ENCODE assay signal across 8 mouse cellular contexts in genomic region chr3:51417135-51417458, GRCm38 (mm10). TPM values are rescaled to one million over a fixed set of nuclear protein-coding genes. Genes with fewer than 3 reads are reported as not detected.
A peak's percentile ranks its signal among the peaks of the same experiment; 100 is the strongest.
DNase-seq lines count a peak whose midpoint lies in the region; ATAC-seq and TF ChIP-seq lines count a peak whose summit lies in the region.

No protein-coding gene starts in this region.

- no peak for TF ChIP-seq CTCF in MEL (IDR thresholded peaks at IDR 0.05 in 2 of 3, conservative IDR thresholded peaks at IDR 0.05 in 1 of 3; ENCODE audit: control insufficient read depth in 1 of 3, insufficient read depth in 1 of 3, low read depth in 2 of 3, low read length in 3 of 3, poor library complexity in 1 of 3, severe bottlenecking in 1 of 3)

- H3K9me3 ChIP-seq in heart, embryonic 15.5 days (replicated peaks) = no peaks in the 10 kb centered on the region
- H3K9me3 ChIP-seq in MEL (replicated peaks; ENCODE audit: insufficient read depth, low read length) = no peaks in the 10 kb centered on the region
- H3K9me3 ChIP-seq in hindbrain, embryonic 12.5 days (replicated peaks) = no peaks in the 10 kb centered on the region
- H3K9me3 ChIP-seq in midbrain, embryonic 12.5 days = no peaks in the 10 kb centered on the region

- intact Hi-C loops in heart, postnatal 10 days (cut with DNase I) = no loop called here

- no peak for TF ChIP-seq RAD21 in MEL (IDR thresholded peaks at IDR 0.05; ENCODE audit: low read depth, low read length)

- TF ChIP-seq EP300 in MEL (IDR thresholded peaks at IDR 0.05; ENCODE audit: low read depth in 1 of 2, low read length in 2 of 2) = peak in 1 of 2 experiments; percentile 36; a peak in 2 of 4 replicates

- 8% methylated on average over 8 of the region's 8 CpGs for WGBS in heart, embryonic 15.5 days
- WGBS in hindbrain, embryonic 12.5 days = 8% methylated on average over 8 of the region's 8 CpGs
- 10% methylated on average over 8 of the region's 8 CpGs for WGBS in midbrain, embryonic 12.5 days

- peak overlapping the region; percentile 96 for H3K4me3 ChIP-seq in heart, embryonic 15.5 days
- H3K4me3 ChIP-seq in MEL (ENCODE audit: control insufficient read depth in 1 of 2, insufficient read depth in 1 of 2, low read depth in 2 of 2, low read length in 2 of 2) = peak overlapping the region; percentile 74 to 88
- peak overlapping the region; percentile 91 for H3K4me3 ChIP-seq in hindbrain, embryonic 12.5 days
- peak overlapping the region; percentile 100 for H3K4me3 ChIP-seq in midbrain, embryonic 12.5 days

- H3K27me3 ChIP-seq in heart, embryonic 15.5 days = no peaks in the 10 kb centered on the region
- H3K27me3 ChIP-seq in MEL (ENCODE audit: control insufficient read depth in 1 of 2, insufficient read depth in 2 of 2, low read length in 2 of 2) = no peaks in the 10 kb centered on the region
- no peaks in the 10 kb centered on the region for H3K27me3 ChIP-seq in hindbrain, embryonic 12.5 days
- no peaks in the 10 kb centered on the region for H3K27me3 ChIP-seq in midbrain, embryonic 12.5 days

- peak overlapping the region; percentile 97 for H3K9ac ChIP-seq in heart, embryonic 15.5 days
- peak overlapping the region; percentile 97 for H3K9ac ChIP-seq in MEL (ENCODE audit: control insufficient read depth, low read depth, low read length, poor library complexity, severe bottlenecking)
- H3K9ac ChIP-seq in hindbrain, embryonic 12.5 days = peak overlapping the region; percentile 99
- peak overlapping the region; percentile 98 for H3K9ac ChIP-seq in midbrain, embryonic 12.5 days (replicated peaks)

- no peaks in the 10 kb centered on the region for H3K36me3 ChIP-seq in heart, embryonic 15.5 days
- peaks cover 7 to 44% of the 10 kb centered on the region in 2 experiments for H3K36me3 ChIP-seq in MEL (ENCODE audit: control insufficient read depth in 1 of 2, insufficient read depth in 2 of 2, low read length in 2 of 2)
- no peaks in the 10 kb centered on the region for H3K36me3 ChIP-seq in hindbrain, embryonic 12.5 days
- H3K36me3 ChIP-seq in midbrain, embryonic 12.5 days = 0 out of 2 replicates have a peak, but pooled peaks cover 2% of the 10 kb centered on the region

- peaks cover 64% of the 10 kb centered on the region for H3K79me2 ChIP-seq in MEL (ENCODE audit: control insufficient read depth, insufficient read depth, low read length, poor library complexity)

- no peak for TF ChIP-seq POLR2A in MEL (IDR thresholded peaks at IDR 0.05; ENCODE audit: control insufficient read depth in 1 of 2, insufficient read depth in 1 of 2, low read depth in 1 of 2, low read length in 2 of 2, poor library complexity in 1 of 2)

- peaks cover 27% of the 10 kb centered on the region for H3K4me1 ChIP-seq in heart, embryonic 15.5 days (replicated peaks)
- peaks cover 16 to 25% of the 10 kb centered on the region in 2 experiments for H3K4me1 ChIP-seq in MEL (ENCODE audit: control insufficient read depth in 1 of 2, insufficient read depth in 2 of 2, low read length in 2 of 2)
- peaks cover 24% of the 10 kb centered on the region for H3K4me1 ChIP-seq in hindbrain, embryonic 12.5 days
- H3K4me1 ChIP-seq in midbrain, embryonic 12.5 days = peaks cover 23% of the 10 kb centered on the region

- no peak for ATAC-seq in heart, embryonic 15.5 days (replicated peaks; ENCODE audit: insufficient number of reproducible peaks, insufficient read depth, low FRiP score, low read depth)
- ATAC-seq in hindbrain, embryonic 12.5 days (ENCODE audit: low FRiP score) = no peak
- ATAC-seq in midbrain, embryonic 12.5 days (ENCODE audit: low FRiP score, low read depth) = no peak

- DNase-seq in heart, postnatal 10 days = no peak
- DNase-seq in MEL (ENCODE audit: low read depth, low spot score) = no peak
- DNase-seq in thymus, adult 18-20 months = no peak
- no peak for DNase-seq in thymus, postnatal 36 days
- DNase-seq in layer of hippocampus, postnatal 10 days (ENCODE audit: low spot score in 2 of 2) = no peak

- peak overlapping the region; percentile 68 for H3K4me2 ChIP-seq in heart, embryonic 15.5 days
- H3K4me2 ChIP-seq in hindbrain, embryonic 12.5 days (replicated peaks) = peak overlapping the region; percentile 86
- peak overlapping the region; percentile 80 for H3K4me2 ChIP-seq in midbrain, embryonic 12.5 days (replicated peaks)

- H3K27ac ChIP-seq in heart, embryonic 15.5 days = peak overlapping the region; percentile 95
- H3K27ac ChIP-seq in MEL (ENCODE audit: control insufficient read depth, low read depth, low read length) = peak overlapping the region; percentile 90
- H3K27ac ChIP-seq in hindbrain, embryonic 12.5 days = 0 out of 2 replicates have a peak overlapping the region, but pooled peaks have one; percentile 92
- H3K27ac ChIP-seq in midbrain, embryonic 12.5 days (replicated peaks) = peak overlapping the region; percentile 90; the same call in 1 of the 2 replicates

TF ChIP-seq in MEL, 35 proteins besides CTCF, POLR2A, EP300 and RAD21 (continues in another document):
- TF ChIP-seq POLR2AphosphoS2 (IDR thresholded peaks at IDR 0.05; ENCODE audit: low read length) = no peak
- no peak for TF ChIP-seq USF1 (IDR thresholded peaks at IDR 0.05; ENCODE audit: low read depth, low read length)
- peak; percentile 57 for TF ChIP-seq HCFC1 (IDR thresholded peaks at IDR 0.05; ENCODE audit: low read depth, low read length)
- TF ChIP-seq KAT2A (conservative IDR thresholded peaks at IDR 0.05; ENCODE audit: low read depth, low read length) = no peak
- TF ChIP-seq E2F4 (IDR thresholded peaks at IDR 0.05; ENCODE audit: borderline replicate concordance, low read depth, low read length) = no peak
- TF ChIP-seq RCOR1 (IDR thresholded peaks at IDR 0.05; ENCODE audit: low read depth, low read length) = peak; percentile 47; the same call in 1 of the 2 replicates
- TF ChIP-seq ZMIZ1 (IDR thresholded peaks at IDR 0.05; ENCODE audit: low read depth, low read length) = no peak
- TF ChIP-seq NELFE (IDR thresholded peaks at IDR 0.05; ENCODE audit: low read depth, low read length) = no peak
- no peak for TF ChIP-seq MAFK (IDR thresholded peaks at IDR 0.05; ENCODE audit: borderline replicate concordance, low read depth, low read length)
- TF ChIP-seq UBTF (IDR thresholded peaks at IDR 0.05; ENCODE audit: borderline replicate concordance, insufficient read depth, low read depth, low read length) = no peak
- no peak for TF ChIP-seq ZC3H11A (IDR thresholded peaks at IDR 0.05; ENCODE audit: low read depth, low read length)
- TF ChIP-seq USF2 (IDR thresholded peaks at IDR 0.05; ENCODE audit: borderline replicate concordance in 1 of 2, insufficient read depth in 1 of 2, low read depth in 1 of 2, low read length in 2 of 2) = no peak
- TF ChIP-seq ZKSCAN1 (IDR thresholded peaks at IDR 0.05; ENCODE audit: low read depth, low read length) = no peak
- no peak for TF ChIP-seq ELF1 (IDR thresholded peaks at IDR 0.05; ENCODE audit: low read depth, low read length)
- TF ChIP-seq ETS1 (IDR thresholded peaks at IDR 0.05; ENCODE audit: low read depth, low read length) = peak; percentile 91
- TF ChIP-seq BHLHE40 (IDR thresholded peaks at IDR 0.05; ENCODE audit: borderline replicate concordance, low read depth, low read length) = no peak
- TF ChIP-seq CHD1 (IDR thresholded peaks at IDR 0.05; ENCODE audit: low read depth, low read length) = no peak; the same call in 1 of the 2 replicates
- peak; percentile 50; the same call in 1 of the 2 replicates for TF ChIP-seq MXI1 (IDR thresholded peaks at IDR 0.05; ENCODE audit: low read depth, low read length)
- peak; percentile 52 for TF ChIP-seq MAZ (IDR thresholded peaks at IDR 0.05; ENCODE audit: low read depth, low read length)
- TF ChIP-seq ZNF384 (IDR thresholded peaks at IDR 0.05; ENCODE audit: low read depth, low read length) = 0 out of 2 replicates have a peak, but pooled peaks have one; percentile 4
- no peak for TF ChIP-seq MYB (IDR thresholded peaks at IDR 0.05; ENCODE audit: low read depth, low read length)
- TF ChIP-seq SIN3A (IDR thresholded peaks at IDR 0.05; ENCODE audit: low read length) = peak; percentile 86
- peak; percentile 70 for TF ChIP-seq GATA1 (IDR thresholded peaks at IDR 0.05; ENCODE audit: low read depth, low read length)
- 0 out of 2 replicates have a peak, but pooled peaks have one; percentile 0 for TF ChIP-seq TBP (IDR thresholded peaks at IDR 0.05; ENCODE audit: low read depth, low read length)

RNA-seq across cellular contexts. Expression of gene Naa15, which starts 2.1 kb away (rescaled TPM):
- polyA plus RNA-seq in heart, embryonic 15.5 days (2015; fragmentation: Nextera tagmentation; extraction: Ambion mirVana) = 36.5 and 42.5 TPM in 2 replicates
- 10 to 100 TPM; 48.4 to 48.6 TPM for total RNA-seq in heart, postnatal 10 days (2021)
- 36.6 and 43.4 TPM in 2 replicates for total RNA-seq in MEL (2012; rRNA removed)
- polyA plus RNA-seq in MEL (2012; ENCODE audit: insufficient read depth in 1 of 2, insufficient read length in 2 of 2, low read depth in 1 of 2, low replicate concordance in 2 of 2, missing spikeins in 1 of 2) = 100 to 1,000 TPM in 1 of 2 experiments, 10 to 100 TPM in 1; 61.6 to 558 TPM
- polyA plus RNA-seq in hindbrain, embryonic 12.5 days (2016; fragmentation: Nextera tagmentation; extraction: Ambion mirVana) = 68.1 and 69.0 TPM in 2 replicates
- polyA plus RNA-seq in midbrain, embryonic 12.5 days (2016; fragmentation: Nextera tagmentation; extraction: Ambion mirVana) = 70.7 and 75.8 TPM in 2 replicates
- 10 to 100 TPM; 47.1 to 49.9 TPM for total RNA-seq in layer of hippocampus, postnatal 10 days (2021)

RNA-seq across cellular contexts. Expression of gene Ndufc1, which starts 8.3 kb away (rescaled TPM):
- 1,150 and 1,902 TPM in 2 replicates for polyA plus RNA-seq in heart, embryonic 15.5 days (2015; fragmentation: Nextera tagmentation; extraction: Ambion mirVana)
- 1,000 to 10,000 TPM; 1,294 to 1,362 TPM for total RNA-seq in heart, postnatal 10 days (2021)
- total RNA-seq in MEL (2012; rRNA removed) = 207 and 214 TPM in 2 replicates
- polyA plus RNA-seq in MEL (2012; ENCODE audit: insufficient read depth in 1 of 2, insufficient read length in 2 of 2, low read depth in 1 of 2, low replicate concordance in 2 of 2, missing spikeins in 1 of 2) = 100 to 1,000 TPM in 1 of 2 experiments, not detected in 1; 115 TPM
- 692 and 752 TPM in 2 replicates for polyA plus RNA-seq in hindbrain, embryonic 12.5 days (2016; fragmentation: Nextera tagmentation; extraction: Ambion mirVana)
- polyA plus RNA-seq in midbrain, embryonic 12.5 days (2016; fragmentation: Nextera tagmentation; extraction: Ambion mirVana) = 707 and 785 TPM in 2 replicates
- 100 to 1,000 TPM; 313 to 318 TPM for total RNA-seq in layer of hippocampus, postnatal 10 days (2021)

RNA-seq across cellular contexts. Expression of gene Mgarp, which starts 20.6 kb away (rescaled TPM):
- 6.9 and 9.5 TPM in 2 replicates for polyA plus RNA-seq in heart, embryonic 15.5 days (2015; fragmentation: Nextera tagmentation; extraction: Ambion mirVana)
- total RNA-seq in heart, postnatal 10 days (2021) = under 1 TPM; 0.42 to 0.48 TPM
- 0.65 and 2.0 TPM in 2 replicates for total RNA-seq in MEL (2012; rRNA removed)
- polyA plus RNA-seq in MEL (2012; ENCODE audit: insufficient read depth in 1 of 2, insufficient read length in 2 of 2, low read depth in 1 of 2, low replicate concordance in 2 of 2, missing spikeins in 1 of 2) = 1 to 10 TPM in 1 of 2 experiments, not detected in 1; 5.2 TPM
- polyA plus RNA-seq in hindbrain, embryonic 12.5 days (2016; fragmentation: Nextera tagmentation; extraction: Ambion mirVana) = 5.0 and 5.3 TPM in 2 replicates
- 11.7 and 19.2 TPM in 2 replicates for polyA plus RNA-seq in midbrain, embryonic 12.5 days (2016; fragmentation: Nextera tagmentation; extraction: Ambion mirVana)
- total RNA-seq in layer of hippocampus, postnatal 10 days (2021) = not detected
